Mouse (Mus musculus): Measurements from ENCODE around the gene Camk2n2.

DNA sequence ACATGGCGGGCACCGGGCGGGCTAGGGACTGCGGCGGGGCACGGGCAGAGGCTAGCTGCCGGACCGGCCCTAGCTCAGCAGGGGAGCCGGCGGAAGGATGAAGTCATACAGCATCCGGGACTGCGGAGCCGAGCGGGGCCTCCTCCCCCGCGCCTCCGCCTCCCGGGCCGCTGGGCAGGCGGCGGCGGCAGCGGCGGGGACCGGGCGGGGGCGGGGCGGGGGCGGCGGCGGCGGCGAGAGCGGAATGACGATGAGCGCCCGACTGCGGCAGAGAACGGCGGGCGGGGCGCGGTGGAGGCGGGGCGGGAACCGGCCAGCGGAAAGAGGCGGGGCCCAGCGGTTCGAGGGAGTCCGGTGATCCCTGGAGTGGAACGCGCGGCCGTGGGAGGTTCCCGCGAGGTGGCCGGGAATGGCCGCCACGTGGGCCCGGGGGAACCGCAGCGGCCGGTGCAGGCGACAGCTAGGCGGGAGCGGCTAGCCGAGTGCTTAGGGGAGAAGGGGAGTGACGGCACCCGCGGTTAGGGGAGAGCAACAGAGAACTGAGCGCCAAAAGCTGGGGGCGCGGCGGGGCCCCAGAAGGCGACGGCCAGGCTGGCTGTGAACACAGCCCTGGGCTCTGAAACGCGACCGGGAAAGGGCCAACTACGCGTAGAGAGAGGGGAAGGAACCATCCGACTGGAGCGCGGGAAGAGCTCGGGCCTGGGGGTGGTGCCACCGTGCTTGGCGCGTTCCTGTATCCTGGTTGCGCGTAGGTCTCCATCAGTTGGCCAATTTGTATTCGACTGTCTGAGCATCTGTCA is at the start of gene Camk2n2:
- TF ChIP-seq CTCF (IDR thresholded peaks at IDR 0.05) (no peak), EP300 (IDR thresholded peaks at IDR 0.05) (no peak)
